Mouse (Mus musculus) thymus, postnatal 0 days (tissue): ENCODE measurements around the gene Rnf144a. TPM values are rescaled to one million over a fixed set of nuclear protein-coding genes. Genes with fewer than 3 reads are reported as not detected.

ENCODE experiments used
- microRNA-seq: library from miRNA; unstranded; fragments of <30 nt; microRNA quantifications from one replicate; pipeline ENCODE4, GENCODE M21; 2016; ENCODE audit warnings: borderline number of aligned reads
- polyA plus RNA-seq: library from polyadenylated mRNA; unstranded; fragments of >200 nt; fragmentation: Nextera tagmentation; extraction: Ambion mirVana; gene quantifications from 2 replicates; pipeline ENCODE4 v1.2.1, GENCODE M21; 2015

Gene Rnf144a
- polyA plus RNA-seq, 1 experiment from 2014 or later, result 11.0 TPM

Small RNA genes within 50 kb of the gene (microRNA-seq; reads per million reads assigned to microRNA genes)
- gene Mir6538, result 4.6 reads per million, percentile 3 among the genes with 10 or more reads in this experiment

Other genes with a start within 250 kb of the Rnf144a start
- gene Rsad2, start 41.2 kb upstream of the Rnf144a start, polyA plus RNA-seq, result 5.1 and 6.5 TPM in 2 replicates
- gene Cmpk2, start 54.0 kb upstream of the Rnf144a start, polyA plus RNA-seq, result 6.1 and 6.8 TPM in 2 replicates